Mouse (Mus musculus): Measurements from ENCODE around the gene Gjb3.

- TF ChIP-seq GATA1 (IDR thresholded peaks at IDR 0.05; ENCODE audit: borderline replicate concordance, low read length) (no peak), FLI1 (IDR thresholded peaks at IDR 0.05; ENCODE audit: low read length) (no peak)
These were observed 2.3 kb downstream of the Gjb3 start for GRCm38 (mm10) chr4:127328378-127328777.

Data from megakaryocyte, embryonic 14.5 days (primary cell).